Mouse (Mus musculus) left cerebral cortex, adult 18-20 months (tissue): Measurements from ENCODE around the gene Ces1a. TPM values are rescaled to one million over a fixed set of nuclear protein-coding genes. Genes with fewer than 3 reads are reported as not detected.

Source experiments
- DNase-seq, 2 experiments: peaks; one replicate each; pipeline ENCODE4 v3.0.0; 2021 to 2022; ENCODE audit warnings: low spot score in 2 of 2, mixed read lengths in 1 of 2
- long read RNA-seq, 2 experiments: library from polyadenylated mRNA; stranded (forward); transcript quantifications; one replicate each; pipeline ENCODE4 v2.0.0; 2021
- total RNA-seq, 2 experiments: library from RNA; stranded (reverse); gene quantifications; 2 replicates each; pipeline ENCODE4 v1.2.3; 2021

Gene Ces1a
- under 1 TPM; 0.23 to 0.40 TPM for total RNA-seq
- long read RNA-seq, experiment 1, partial matches to known transcripts, result 0 of 2 reads
- long read RNA-seq, experiment 1, other reads (novel, unspliced or antisense), result 2 of 2 reads
- long read RNA-seq, experiment 2, partial matches to known transcripts, result 0 of 1 reads
- long read RNA-seq, experiment 2, other reads (novel, unspliced or antisense), result 1 of 1 reads

DNA sequence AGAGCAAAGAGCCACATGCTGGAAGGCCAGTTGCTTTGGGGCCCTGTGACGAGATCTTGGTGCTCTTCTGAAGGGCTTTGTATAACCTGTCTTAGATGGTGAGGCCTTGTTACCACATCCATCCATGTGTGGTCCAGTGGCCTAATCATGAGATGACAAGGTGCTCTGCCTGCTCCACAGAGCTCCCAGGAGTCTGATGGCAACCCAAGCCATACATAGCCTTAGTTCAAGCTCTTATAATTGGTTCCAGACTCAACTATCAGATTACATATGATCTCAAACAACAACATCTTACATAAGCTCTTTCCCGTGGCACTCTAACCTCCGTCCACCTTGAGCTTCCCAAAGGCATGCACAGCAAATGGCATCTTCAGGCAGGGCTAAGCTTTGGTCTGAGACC is at the start of gene Ces1a:
Gene Ces1a, minus strand, starts transcription at position 101 of the 400 bp plus-strand sequence.
- DNase-seq, result no peak

DNA sequence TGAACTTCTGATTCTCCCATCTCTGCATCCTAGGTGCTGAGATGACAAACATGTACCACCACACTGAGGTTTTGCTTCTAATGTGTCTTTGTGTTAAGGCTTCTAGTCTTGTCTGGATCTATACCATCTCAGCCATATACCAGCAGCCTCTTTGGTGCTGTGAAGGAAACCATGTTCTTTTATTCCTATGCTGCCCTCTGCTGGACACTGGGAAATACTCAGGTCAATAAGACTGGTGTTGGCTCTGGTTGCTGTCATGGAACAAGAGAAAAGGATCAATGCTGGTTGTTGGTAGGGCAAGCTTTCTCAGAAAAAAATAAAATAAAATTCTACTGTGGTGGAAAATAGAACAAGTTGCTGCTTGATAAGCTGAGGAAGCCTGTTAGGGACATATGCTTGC is 47.4 kb upstream of the Ces1a start:
- DNase-seq, result peak; percentile 48 to 49

DNA sequence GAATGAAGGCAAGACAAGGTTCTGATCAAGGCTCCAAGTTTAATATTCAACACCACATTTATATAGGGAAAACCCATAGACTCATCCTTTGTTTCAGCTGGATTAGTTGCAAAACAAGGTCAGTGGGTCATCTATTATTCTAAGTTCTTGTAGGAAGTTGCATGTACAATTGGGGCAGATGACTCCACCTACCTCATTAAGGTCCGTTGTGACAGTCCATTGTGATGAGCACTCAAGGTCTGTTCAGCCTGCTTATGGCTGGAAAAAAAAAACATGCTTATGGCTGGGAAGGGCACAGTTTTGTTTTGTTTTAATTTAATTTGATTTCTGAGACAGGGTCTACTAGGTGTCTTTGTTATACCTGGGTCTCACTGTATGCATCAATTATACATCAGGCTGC is 43.3 kb upstream of the Ces1a start:
- DNase-seq, result no peak

- no peak for DNase-seq
Measured at GRCm38 (mm10) chr8:93088686-93089122, 40.7 kb upstream of the Ces1a start.

DNA sequence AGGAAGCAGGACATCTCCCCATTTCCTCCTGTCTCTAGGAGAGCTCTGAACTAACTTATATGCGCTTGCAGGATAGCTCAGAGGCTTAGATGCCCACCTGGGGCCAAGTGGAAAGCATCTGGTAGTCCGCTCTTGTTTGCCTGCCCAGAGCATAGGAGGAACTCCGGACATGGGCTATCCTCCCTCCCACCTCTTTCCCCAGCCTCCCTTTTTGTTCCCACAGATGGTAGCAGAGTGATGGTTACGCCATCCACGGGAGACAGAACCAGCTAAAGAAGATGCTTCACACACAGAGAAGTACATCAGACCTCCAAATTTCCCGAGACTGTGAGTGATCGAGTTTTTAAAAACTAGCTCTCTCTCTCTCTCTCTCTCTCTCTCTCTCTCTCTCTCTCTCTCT is 40.2 kb upstream of the Ces1a start:
- no peak for DNase-seq

GRCm38 (mm10) chr8:93079887-93080286 is 31.9 kb upstream of the Ces1a start, which contains the start of gene Ces1b:
Ces1b (minus strand) TSS chr8:93080017.
- no peak for DNase-seq

DNA sequence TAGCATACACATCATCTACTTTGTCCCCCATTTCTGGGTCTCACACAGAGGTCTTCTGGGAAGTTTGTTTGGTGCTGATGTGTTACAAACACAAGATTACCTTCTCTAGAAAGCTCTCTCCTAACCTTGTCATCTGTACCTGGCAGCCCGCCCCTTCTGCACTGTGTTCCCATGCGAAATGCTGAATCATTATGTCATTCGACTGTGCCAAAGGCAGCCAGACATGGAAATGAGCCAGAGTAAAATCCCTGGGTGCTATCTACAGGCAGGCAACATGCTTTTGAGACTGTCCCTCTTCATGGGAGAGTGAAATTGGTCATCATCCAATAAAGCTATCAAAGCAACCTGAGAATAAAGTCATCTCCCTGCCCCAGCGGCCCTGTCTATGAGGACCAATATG is 27.3 kb upstream of the Ces1a start:
- no peak for DNase-seq

DNA sequence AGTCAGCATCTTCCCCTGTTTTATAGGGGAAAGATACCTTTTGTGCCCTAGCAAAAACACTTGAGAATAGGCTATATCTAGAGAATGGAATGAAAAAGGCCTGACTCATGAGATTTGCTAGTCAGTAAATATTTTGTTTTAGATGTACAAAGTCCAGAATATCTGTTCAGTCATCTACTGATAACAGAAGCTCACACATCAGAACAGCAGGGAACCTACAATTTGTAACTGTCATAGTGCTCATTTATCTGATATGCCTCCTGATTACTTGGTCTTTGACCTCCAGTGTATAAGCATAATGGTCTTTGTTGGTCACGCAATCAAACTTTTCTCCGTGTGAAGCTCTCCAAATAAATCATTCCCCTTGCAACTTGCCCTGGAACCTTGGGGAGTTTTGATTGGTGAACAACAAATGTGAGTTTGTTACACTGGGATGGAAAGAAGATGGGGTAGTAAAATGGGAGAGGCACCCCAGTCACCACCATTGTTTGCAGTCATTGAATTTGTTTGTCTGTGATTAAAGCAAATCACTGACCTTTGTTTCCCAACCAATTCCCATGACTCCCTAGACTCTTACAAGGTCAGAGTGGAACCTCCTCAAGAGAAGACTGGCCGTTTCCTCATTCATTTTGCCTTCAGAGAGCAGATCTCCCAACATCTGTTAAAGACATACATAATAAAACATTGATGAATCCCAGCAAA is 15.6 kb upstream of the Ces1a start:
- no peak for DNase-seq

DNA sequence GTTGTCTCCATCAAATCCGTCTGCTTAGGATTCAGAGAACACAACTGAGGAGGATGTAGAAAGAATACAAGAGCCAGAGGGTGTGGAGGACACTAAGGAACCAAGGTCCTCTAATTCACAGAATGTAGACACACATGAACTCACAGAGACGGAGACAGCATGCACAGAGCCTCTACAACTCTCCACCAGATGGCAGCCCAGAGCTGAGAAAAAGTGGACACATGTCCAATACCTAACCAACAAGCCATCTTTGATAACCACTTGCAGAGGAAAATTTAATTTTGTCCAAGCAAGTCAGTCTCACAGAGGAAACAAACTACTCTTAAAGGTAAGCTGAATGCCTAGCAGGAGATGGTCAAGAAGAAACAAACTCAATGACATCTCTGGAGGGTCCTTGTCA is 11.2 kb upstream of the Ces1a start:
- peak; percentile 61 to 75 for DNase-seq

DNA sequence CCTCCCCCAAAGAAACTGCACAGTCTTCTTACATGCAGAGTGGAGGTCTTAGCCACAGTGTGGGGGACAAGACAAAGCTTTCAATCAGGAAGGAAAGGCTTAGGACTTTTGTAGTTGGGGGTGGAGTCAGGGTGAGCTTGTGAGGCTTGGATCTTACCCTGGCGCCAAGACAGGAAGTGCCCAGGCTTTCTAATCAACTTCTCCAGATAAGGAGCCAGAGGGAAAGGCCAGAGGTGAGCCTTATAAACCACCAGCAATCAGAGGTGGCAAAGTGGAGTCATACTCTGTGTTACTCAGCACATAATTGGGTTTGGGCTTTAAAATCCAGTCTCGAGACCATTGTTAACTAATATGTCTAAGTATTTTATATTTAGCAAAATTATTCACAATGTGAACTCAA is 7.2 kb upstream of the Ces1a start:
- DNase-seq, result no peak

DNA sequence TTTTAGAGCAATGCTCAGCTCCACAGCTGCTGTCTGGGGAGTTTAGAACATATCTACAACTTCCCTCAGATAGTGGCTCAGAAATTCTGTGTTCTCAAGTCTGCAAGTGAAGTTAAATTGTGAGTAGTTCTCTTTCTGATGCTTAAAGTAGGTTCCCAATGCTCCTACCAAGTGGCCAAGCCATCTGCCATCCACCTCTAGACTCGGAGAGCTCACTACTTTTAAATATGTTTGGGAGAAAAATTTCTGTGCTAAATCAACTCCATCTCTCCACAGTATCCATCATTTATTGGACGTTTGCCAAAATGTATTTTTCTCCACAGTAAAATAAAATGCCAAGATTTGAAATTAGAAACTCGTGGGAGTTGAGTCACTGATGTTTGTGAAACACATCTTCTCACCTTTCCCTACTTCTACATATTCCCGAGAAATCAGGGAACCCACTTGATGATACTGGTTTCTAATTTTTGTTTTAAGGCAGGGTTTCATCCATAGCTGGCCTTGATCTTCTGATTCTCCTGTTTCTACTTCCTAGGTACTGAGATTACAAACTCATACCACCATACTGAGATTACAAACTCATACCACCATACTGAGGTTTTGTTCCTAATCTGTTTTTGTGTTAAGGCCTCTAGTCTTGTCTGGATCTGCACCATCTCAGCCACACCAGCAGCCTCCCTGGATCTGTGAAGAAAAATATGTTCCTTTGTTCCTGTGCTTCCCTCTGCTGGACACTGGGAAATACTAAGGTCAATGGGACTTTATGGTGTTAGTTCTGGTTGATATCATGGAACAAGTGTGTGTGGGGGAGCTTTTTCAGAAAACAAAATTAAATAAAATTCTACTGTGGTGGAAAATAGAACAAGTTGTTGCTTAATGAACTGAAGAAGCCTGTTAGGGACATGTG is 771 bp upstream of the Ces1a start:
- peak in 1 of 2 experiments; percentile 21 for DNase-seq

DNA sequence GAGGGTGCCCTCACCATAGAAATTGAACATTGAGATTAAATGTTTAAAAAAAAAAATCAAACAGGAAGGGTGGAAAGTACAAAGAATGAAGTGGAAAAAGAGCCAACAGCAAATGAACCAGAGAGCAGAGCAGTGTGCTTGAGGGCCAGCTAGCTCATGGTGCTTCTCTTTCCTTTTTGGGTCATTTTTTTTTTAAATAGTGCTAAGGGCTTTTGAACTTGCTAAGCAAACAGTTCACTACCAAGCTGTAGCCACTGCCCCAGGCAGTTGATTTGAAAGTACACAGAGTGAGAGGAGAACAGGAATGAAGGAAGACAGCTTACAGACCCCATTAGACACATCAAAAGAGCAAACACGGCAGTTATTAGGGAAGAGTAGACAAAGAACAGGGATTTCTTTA is 4.9 kb downstream of the Ces1a start:
- DNase-seq, result no peak

DNA sequence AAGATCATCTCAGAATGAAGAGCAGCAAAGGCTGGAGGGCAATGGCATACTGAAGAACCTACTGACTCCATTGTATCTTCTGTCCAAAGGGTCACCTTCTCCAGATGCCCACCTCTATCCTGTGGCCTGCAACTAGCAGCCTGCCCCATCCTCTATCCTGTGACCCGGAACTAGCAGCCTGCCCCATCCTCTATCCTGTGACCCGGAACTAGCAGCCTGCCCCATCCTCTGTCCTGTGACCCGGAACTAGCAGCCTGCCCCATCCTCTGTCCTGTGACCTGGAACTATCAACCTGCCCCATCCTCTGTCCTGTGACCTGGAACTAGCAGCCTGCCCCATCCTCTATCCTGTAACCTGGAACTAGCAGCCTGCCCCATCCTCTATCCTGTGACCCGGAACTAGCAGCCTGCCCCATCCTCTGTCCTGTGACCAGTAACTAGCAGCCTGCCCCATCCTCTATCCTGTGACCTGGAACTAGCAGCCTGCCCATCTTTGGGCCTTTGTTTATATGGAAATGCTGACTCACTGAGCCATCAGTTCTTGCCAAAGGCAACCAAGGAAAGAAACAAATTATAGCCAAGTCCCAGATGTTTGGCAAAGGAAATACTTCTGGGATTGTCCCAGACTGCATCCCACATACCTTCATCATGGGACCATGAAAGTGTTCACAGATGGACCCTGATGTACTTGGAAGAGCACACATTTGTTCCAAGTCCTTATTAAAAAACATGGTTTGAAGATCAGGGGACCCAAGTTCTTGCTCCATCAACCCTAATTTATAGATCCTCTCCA is 7.0 kb downstream of the Ces1a start:
- DNase-seq, result no peak

DNA sequence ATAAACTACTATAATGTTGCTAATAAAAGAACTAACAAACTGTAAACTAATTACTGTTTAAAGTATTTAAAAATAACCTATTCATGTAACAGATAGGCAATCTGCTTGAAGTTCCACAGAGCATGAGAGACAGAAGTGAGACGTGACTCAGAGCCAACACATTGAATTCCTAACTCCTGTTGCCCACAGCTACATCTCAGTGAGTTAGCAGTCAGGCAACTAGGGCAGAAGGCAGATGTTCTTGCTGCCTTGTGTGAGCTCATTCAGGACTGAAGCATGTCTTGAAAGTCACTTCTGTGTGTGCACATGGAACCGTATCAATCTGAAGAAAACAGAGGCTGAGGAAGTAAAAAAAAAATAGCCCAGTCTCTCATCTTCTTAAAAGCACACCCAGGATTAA is 7.7 kb downstream of the Ces1a start:
- DNase-seq, result peak; percentile 8 to 11

- DNase-seq, result no peak
Measured at GRCm38 (mm10) chr8:93038831-93039230, 9.2 kb downstream of the Ces1a start.

DNA sequence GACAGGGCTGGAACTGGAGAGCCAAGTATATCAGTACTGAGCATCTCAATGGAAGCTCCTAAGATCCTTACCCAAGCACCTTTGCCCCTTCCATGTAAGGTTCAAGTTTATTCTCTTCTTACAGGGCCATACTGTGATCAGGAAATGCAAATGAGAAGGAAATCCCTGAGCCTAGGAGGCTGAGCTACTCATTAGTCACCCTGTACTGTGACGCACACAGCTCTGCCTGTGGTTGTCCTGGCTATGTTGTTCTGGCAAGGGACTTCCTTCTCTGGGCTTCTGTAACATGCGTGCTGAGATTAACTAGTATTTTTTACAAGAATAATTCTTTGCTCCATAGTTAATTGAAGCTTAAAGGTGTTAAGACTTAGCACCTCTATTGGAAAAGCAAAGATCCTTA is 17.3 kb downstream of the Ces1a start:
- no peak for DNase-seq

DNA sequence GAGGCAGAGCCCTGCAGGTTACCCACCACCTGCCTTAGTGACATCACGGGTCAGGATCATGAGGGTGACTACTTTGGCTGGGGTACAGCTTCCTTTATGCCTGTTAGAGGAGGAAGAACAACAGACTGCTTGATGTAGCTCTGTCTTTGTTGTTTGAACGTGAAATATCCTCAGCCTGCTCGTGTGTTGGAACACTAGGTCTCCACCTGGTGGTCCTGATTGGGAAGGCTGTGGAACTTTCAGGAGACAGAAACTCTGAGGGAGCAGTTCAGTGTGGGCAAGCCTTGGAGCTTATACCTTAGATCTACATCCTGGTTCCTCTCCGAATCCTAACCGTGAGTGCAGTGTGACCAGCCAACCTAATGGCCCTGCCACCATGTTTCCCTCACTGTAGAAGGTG is 26.3 kb downstream of the Ces1a start:
- DNase-seq, result no peak

GRCm38 (mm10) chr8:93014300-93014699 is 33.7 kb downstream of the Ces1a start:
- DNase-seq, result no peak

DNA sequence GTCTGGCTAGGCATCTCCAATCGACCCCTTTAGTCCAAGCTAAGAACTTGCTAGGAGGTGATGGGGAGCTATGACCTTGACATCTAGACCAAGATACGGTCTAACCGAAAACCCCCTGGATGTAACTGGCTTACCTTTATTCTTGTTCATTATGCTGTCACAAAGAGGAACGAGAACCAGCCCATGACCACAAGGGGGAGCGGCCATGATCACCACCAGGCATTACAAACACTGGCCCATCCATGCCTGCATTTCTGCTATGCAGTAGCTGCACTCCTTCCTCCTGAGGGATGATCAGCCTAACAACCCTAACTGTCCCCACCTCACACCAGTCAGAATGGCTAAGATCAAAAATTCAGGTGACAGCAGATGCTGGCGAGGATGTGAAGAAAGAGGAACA is 35.8 kb downstream of the Ces1a start:
- DNase-seq, result no peak

GRCm38 (mm10) chr8:93011439-93011838 is 36.6 kb downstream of the Ces1a start:
- DNase-seq, result peak; percentile 80 to 94

DNA sequence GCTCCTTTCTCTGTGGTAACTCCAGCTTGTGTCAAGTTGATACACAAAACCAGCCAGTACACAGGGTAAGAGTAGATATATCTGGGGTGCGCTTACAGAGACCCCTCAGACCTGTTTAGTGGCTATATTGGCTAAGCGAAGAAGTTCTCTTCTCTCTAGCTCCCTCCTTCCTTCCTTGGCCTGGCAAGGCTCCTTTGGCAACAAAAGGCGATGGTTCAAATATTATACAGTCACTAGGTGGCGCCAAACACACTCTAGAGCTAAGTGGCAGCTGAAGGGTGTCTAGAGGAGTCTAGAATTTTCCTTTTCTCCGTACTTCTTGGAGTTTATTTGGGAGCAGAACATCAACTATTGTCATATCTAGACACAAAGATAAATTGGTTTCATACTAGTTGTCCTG is 37.7 kb downstream of the Ces1a start:
- DNase-seq, result peak; percentile 49 to 55
